Mouse (Mus musculus): ENCODE data around the gene Gucy2e.

DNA sequence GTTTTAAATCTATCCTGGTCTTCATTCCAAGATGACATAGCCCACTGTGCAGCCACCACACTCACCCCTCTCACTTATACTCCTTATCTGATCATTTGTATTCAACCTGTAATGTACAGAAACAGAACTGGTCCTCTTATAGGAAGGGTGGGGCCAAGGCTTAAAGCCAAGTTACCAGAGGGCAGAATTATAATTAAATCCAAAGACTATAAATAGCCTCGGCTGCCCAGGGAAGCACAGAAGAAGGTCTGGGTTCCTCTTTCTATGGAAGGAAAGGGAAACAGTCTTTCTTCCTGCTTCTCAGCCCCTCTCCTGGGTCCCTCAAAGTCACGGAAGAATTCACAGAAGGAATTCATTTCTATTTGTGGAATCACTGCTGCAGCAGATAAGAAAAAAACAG is 8.8 kb upstream of the Gucy2e start:
- TF ChIP-seq CTCF (IDR thresholded peaks at IDR 0.05; ENCODE audit: low read depth) (no peak), EP300 (IDR thresholded peaks at IDR 0.05; ENCODE audit: low read depth) (peak; percentile 35; the same call in 1 of the 2 replicates)

Measured in heart, postnatal 0 days (tissue).